ENCODE assay signal across 1 mouse cellular context in the genomic region with DNA sequence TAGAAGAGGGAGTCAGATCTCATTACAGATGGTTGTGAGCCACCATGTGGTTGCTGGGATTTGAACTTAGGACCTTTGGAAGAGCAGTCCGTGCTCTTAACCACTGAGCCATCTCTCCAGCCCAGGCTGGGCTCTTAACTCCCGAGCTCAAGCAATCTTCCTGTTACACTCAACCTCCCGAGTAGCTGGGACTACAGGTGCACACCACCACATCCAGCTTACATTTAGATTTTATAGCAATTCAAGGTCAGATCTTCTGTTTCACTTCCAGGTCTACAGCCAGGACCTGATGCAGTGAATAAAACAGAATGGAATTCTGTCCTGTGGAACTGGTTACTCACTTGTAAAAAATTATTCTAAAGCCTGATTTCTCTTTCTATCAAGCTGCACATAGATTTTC. TPM values are rescaled to one million over a fixed set of nuclear protein-coding genes. Genes with fewer than 3 reads are reported as not detected.
"Had no signal": no experiment of that assay in that cellular context is flagged by ENCODE, and none has a peak within 500 bp of the region (broad histone marks: within the 10 kb centered on the region; RNA-seq: fewer than 3 reads in every experiment).

No protein-coding gene starts in this region.

RNA-seq across cellular contexts. Expression of a gene that starts 11.0 kb away (rescaled TPM):
- total RNA-seq: neutrophil, adult 5-6 weeks had no signal
